Mouse (Mus musculus): ENCODE data around the gene Ccdc81. TPM values are rescaled to one million over a fixed set of nuclear protein-coding genes. Genes with fewer than 3 reads are reported as not detected.

Ccdc81 gene
- polyA plus RNA-seq, 1 experiment from 2014 or later = 0.31 TPM

GRCm38 (mm10) chr7:89852158-89853095 lies 51.0 kb downstream of the Ccdc81 start:
- H3K4me1 ChIP-seq = peaks cover 12% of the 10 kb centered on the region
- WGBS = 83% methylated on average over 10 of the region's 10 CpGs
- DNase-seq (ENCODE audit: low spot score) = no peak
- no peaks in the 10 kb centered on the region for H3K36me3 ChIP-seq (replicated peaks)
- H3K27ac ChIP-seq (replicated peaks) = no peak overlapping the region
- H3K4me3 ChIP-seq = no peak overlapping the region
- H3K27me3 ChIP-seq (replicated peaks; ENCODE audit: low read depth, poor library complexity, severe bottlenecking) = no peaks in the 10 kb centered on the region
- H3K9me3 ChIP-seq = no peaks in the 10 kb centered on the region

GRCm38 (mm10) chr7:89850510-89850909 lies 52.9 kb downstream of the Ccdc81 start:
- H3K27me3 ChIP-seq (replicated peaks; ENCODE audit: low read depth, poor library complexity, severe bottlenecking) = no peaks in the 10 kb centered on the region
- WGBS = 84% methylated on average over 3 of the region's 3 CpGs
- no peak overlapping the region for H3K27ac ChIP-seq (replicated peaks)
- H3K9me3 ChIP-seq = no peaks in the 10 kb centered on the region
- H3K4me3 ChIP-seq = no peak overlapping the region
- no peaks in the 10 kb centered on the region for H3K4me1 ChIP-seq
- H3K36me3 ChIP-seq (replicated peaks) = no peaks in the 10 kb centered on the region
- DNase-seq (ENCODE audit: low spot score) = no peak

GRCm38 (mm10) chr7:89845669-89846068 lies 57.8 kb downstream of the Ccdc81 start:
- Histone ChIP-seq H3K36me3 (replicated peaks) (no peaks in the 10 kb centered on the region), H3K4me1 (0 out of 2 replicates have a peak, but pooled peaks cover 3% of the 10 kb centered on the region), H3K9me3 (no peaks in the 10 kb centered on the region), H3K27ac (replicated peaks) (no peak overlapping the region), H3K4me3 (no peak overlapping the region), H3K27me3 (replicated peaks; ENCODE audit: low read depth, poor library complexity, severe bottlenecking) (no peaks in the 10 kb centered on the region)
- DNase-seq (ENCODE audit: low spot score) = no peak
- 81% methylated on average over 4 of the region's 4 CpGs for WGBS

GRCm38 (mm10) chr7:89843533-89843932 lies 59.9 kb downstream of the Ccdc81 start:
- H3K27ac ChIP-seq (replicated peaks) = no peak overlapping the region
- no peaks in the 10 kb centered on the region for H3K27me3 ChIP-seq (replicated peaks; ENCODE audit: low read depth, poor library complexity, severe bottlenecking)
- peaks cover 13% of the 10 kb centered on the region; the same call in 1 of the 2 replicates for H3K4me1 ChIP-seq
- no peak overlapping the region for H3K4me3 ChIP-seq
- DNase-seq (ENCODE audit: low spot score) = no peak
- H3K9me3 ChIP-seq = no peaks in the 10 kb centered on the region
- H3K36me3 ChIP-seq (replicated peaks) = no peaks in the 10 kb centered on the region
- 36% methylated on average over 6 of the region's 6 CpGs for WGBS

- peaks cover 13% of the 10 kb centered on the region; the same call in 1 of the 2 replicates for H3K4me1 ChIP-seq
- no peaks in the 10 kb centered on the region for H3K9me3 ChIP-seq
- no peak overlapping the region for H3K27ac ChIP-seq (replicated peaks)
- no peak for DNase-seq (ENCODE audit: low spot score)
- WGBS = 67% methylated on average over 6 of the region's 6 CpGs
- H3K4me3 ChIP-seq = no peak overlapping the region
- H3K36me3 ChIP-seq (replicated peaks) = no peaks in the 10 kb centered on the region
- H3K27me3 ChIP-seq (replicated peaks; ENCODE audit: low read depth, poor library complexity, severe bottlenecking) = no peaks in the 10 kb centered on the region
Measured at GRCm38 (mm10) chr7:89843121-89843520, 60.3 kb downstream of the Ccdc81 start.

- no peak overlapping the region for H3K27ac ChIP-seq (replicated peaks)
- peaks cover 20% of the 10 kb centered on the region; the same call in 1 of the 2 replicates for H3K4me1 ChIP-seq
- 87% methylated on average over 5 of the region's 5 CpGs for WGBS
- DNase-seq (ENCODE audit: low spot score) = no peak
- no peaks in the 10 kb centered on the region for H3K27me3 ChIP-seq (replicated peaks; ENCODE audit: low read depth, poor library complexity, severe bottlenecking)
- H3K9me3 ChIP-seq = no peaks in the 10 kb centered on the region
- H3K36me3 ChIP-seq (replicated peaks) = no peaks in the 10 kb centered on the region
- H3K4me3 ChIP-seq = no peak overlapping the region
Measured at GRCm38 (mm10) chr7:89842404-89842715, 61.1 kb downstream of the Ccdc81 start.

- no peaks in the 10 kb centered on the region for H3K9me3 ChIP-seq
- no peaks in the 10 kb centered on the region for H3K36me3 ChIP-seq (replicated peaks)
- H3K27me3 ChIP-seq (replicated peaks; ENCODE audit: low read depth, poor library complexity, severe bottlenecking) = no peaks in the 10 kb centered on the region
- peak; percentile 83 for DNase-seq (ENCODE audit: low spot score)
- H3K4me3 ChIP-seq = no peak overlapping the region
- H3K27ac ChIP-seq (replicated peaks) = 0 out of 2 replicates have a peak overlapping the region, but pooled peaks have one; percentile 24
- WGBS = 37% methylated on average over 15 of the region's 15 CpGs
- peaks cover 20% of the 10 kb centered on the region; the same call in 1 of the 2 replicates for H3K4me1 ChIP-seq
Measured at GRCm38 (mm10) chr7:89841670-89842403, 61.6 kb downstream of the Ccdc81 start.

GRCm38 (mm10) chr7:89839721-89840120 lies 63.7 kb downstream of the Ccdc81 start:
- no peaks in the 10 kb centered on the region for H3K27me3 ChIP-seq (replicated peaks; ENCODE audit: low read depth, poor library complexity, severe bottlenecking)
- H3K9me3 ChIP-seq = no peaks in the 10 kb centered on the region
- H3K36me3 ChIP-seq (replicated peaks) = no peaks in the 10 kb centered on the region
- peaks cover 20% of the 10 kb centered on the region; the same call in 1 of the 2 replicates for H3K4me1 ChIP-seq
- H3K27ac ChIP-seq (replicated peaks) = peak overlapping the region; percentile 44; the same call in 1 of the 2 replicates
- 71% methylated on average over 8 of the region's 8 CpGs for WGBS
- no peak overlapping the region for H3K4me3 ChIP-seq
- no peak for DNase-seq (ENCODE audit: low spot score)

- Histone ChIP-seq H3K9me3 (no peaks in the 10 kb centered on the region), H3K4me3 (no peak overlapping the region), H3K27ac (replicated peaks) (no peak overlapping the region), H3K36me3 (replicated peaks) (no peaks in the 10 kb centered on the region), H3K27me3 (replicated peaks; ENCODE audit: low read depth, poor library complexity, severe bottlenecking) (no peaks in the 10 kb centered on the region), H3K4me1 (peaks cover 20% of the 10 kb centered on the region; the same call in 1 of the 2 replicates)
- no peak for DNase-seq (ENCODE audit: low spot score)
- WGBS = 55% methylated on average over 4 of the region's 4 CpGs
Measured at GRCm38 (mm10) chr7:89837841-89838240, 65.6 kb downstream of the Ccdc81 start.

- Histone ChIP-seq H3K36me3 (replicated peaks) (no peaks in the 10 kb centered on the region), H3K4me1 (peaks cover 19% of the 10 kb centered on the region; the same call in 1 of the 2 replicates), H3K27ac (replicated peaks) (no peak overlapping the region), H3K9me3 (no peaks in the 10 kb centered on the region), H3K27me3 (replicated peaks; ENCODE audit: low read depth, poor library complexity, severe bottlenecking) (no peaks in the 10 kb centered on the region), H3K4me3 (no peak overlapping the region)
- WGBS = 93% methylated on average over 7 of the region's 7 CpGs
- DNase-seq (ENCODE audit: low spot score) = no peak
Measured at GRCm38 (mm10) chr7:89836676-89837075, 66.8 kb downstream of the Ccdc81 start.

- WGBS = 87% methylated on average over 8 of the region's 8 CpGs
Measured at GRCm38 (mm10) chr7:89835566-89835965, 67.9 kb downstream of the Ccdc81 start.

GRCm38 (mm10) chr7:89833521-89833920 lies 69.9 kb downstream of the Ccdc81 start:
- H3K36me3 ChIP-seq (replicated peaks) = no peaks in the 10 kb centered on the region
- H3K4me3 ChIP-seq = no peak overlapping the region
- whole genome bisulfite sequencing = 92% methylated on average over 8 of the region's 8 CpGs
- H3K9me3 ChIP-seq = no peaks in the 10 kb centered on the region
- H3K27ac ChIP-seq (replicated peaks) = no peak overlapping the region
- DNase-seq (ENCODE audit: low spot score) = no peak
- H3K27me3 ChIP-seq (replicated peaks; ENCODE audit: low read depth, poor library complexity, severe bottlenecking) = no peaks in the 10 kb centered on the region
- H3K4me1 ChIP-seq = peaks cover 13% of the 10 kb centered on the region

More at GRCm38 (mm10) chr7:89835566-89835965, 67.9 kb downstream of the Ccdc81 start:
- H3K4me1 ChIP-seq = peaks cover 16% of the 10 kb centered on the region; the same call in 1 of the 2 replicates
- H3K27me3 ChIP-seq (replicated peaks; ENCODE audit: low read depth, poor library complexity, severe bottlenecking) = no peaks in the 10 kb centered on the region
- H3K27ac ChIP-seq (replicated peaks) = no peak overlapping the region
- no peaks in the 10 kb centered on the region for H3K36me3 ChIP-seq (replicated peaks)
- no peak for DNase-seq (ENCODE audit: low spot score)
- no peaks in the 10 kb centered on the region for H3K9me3 ChIP-seq
- no peak overlapping the region for H3K4me3 ChIP-seq

All from embryonic facial prominence, embryonic 10.5 days (tissue).